Mouse (Mus musculus) heart, embryonic 10.5 days (tissue): ENCODE results near the gene Trim47. TPM values are rescaled to one million over a fixed set of nuclear protein-coding genes. Genes with fewer than 3 reads are reported as not detected.
"Not testable (repeated sequence)": the region's sequence is repeated elsewhere in the genome, so short reads cannot be mapped to it uniquely, and the experiment has no call there.

ENCODE experiments used
- DNase-seq: peaks from one replicate; pipeline ENCODE4 v3.0.0-alpha.2; 2017; ENCODE audit warnings: low spot score
- H3K27ac ChIP-seq: fragments of 300-500 bp; sonication (generic); 2 replicates; pipeline ENCODE4 v1.5.1; 2016; ENCODE audit warnings: mild to moderate bottlenecking
- H3K27me3 ChIP-seq: fragments of 300-500 bp; sonication (generic); 2 replicates; pipeline ENCODE4 v1.6.1; 2016; ENCODE audit warnings: mild to moderate bottlenecking; ENCODE audit not compliant: poor library complexity, insufficient read depth, severe bottlenecking
- H3K36me3 ChIP-seq: fragments of 300-500 bp; sonication (generic); 2 replicates; pipeline ENCODE4 v1.6.1; 2016; ENCODE audit warnings: mild to moderate bottlenecking, moderate library complexity
- H3K4me1 ChIP-seq: fragments of 300-500 bp; sonication (generic); 2 replicates; pipeline ENCODE4 v1.6.1; 2016; ENCODE audit warnings: mild to moderate bottlenecking
- H3K4me3 ChIP-seq: fragments of 300-500 bp; sonication (generic); 2 replicates; pipeline ENCODE4 v1.5.1; 2016; ENCODE audit warnings: mild to moderate bottlenecking, moderate library complexity
- H3K9me3 ChIP-seq: fragments of 300-500 bp; sonication (generic); 2 replicates; pipeline ENCODE4 v1.6.1; 2016; ENCODE audit warnings: mild to moderate bottlenecking, moderate library complexity
- WGBS: fragments of 180-500 bp; shearing (Covaris S2); methylation state at CpG from one replicate; pipeline ENCODE4 v1.1.7; 2016; 5-methylcytosine and 5-hydroxymethylcytosine counted together
- polyA plus RNA-seq: library from polyadenylated mRNA; unstranded; fragments of >200 nt; fragmentation: Nextera tagmentation; extraction: Ambion mirVana; gene quantifications from 2 replicates; pipeline ENCODE4 v1.2.1, GENCODE M21; 2016

The Trim47 gene
- polyA plus RNA-seq, 1 experiment from 2014 or later: 25.9 TPM

DNA sequence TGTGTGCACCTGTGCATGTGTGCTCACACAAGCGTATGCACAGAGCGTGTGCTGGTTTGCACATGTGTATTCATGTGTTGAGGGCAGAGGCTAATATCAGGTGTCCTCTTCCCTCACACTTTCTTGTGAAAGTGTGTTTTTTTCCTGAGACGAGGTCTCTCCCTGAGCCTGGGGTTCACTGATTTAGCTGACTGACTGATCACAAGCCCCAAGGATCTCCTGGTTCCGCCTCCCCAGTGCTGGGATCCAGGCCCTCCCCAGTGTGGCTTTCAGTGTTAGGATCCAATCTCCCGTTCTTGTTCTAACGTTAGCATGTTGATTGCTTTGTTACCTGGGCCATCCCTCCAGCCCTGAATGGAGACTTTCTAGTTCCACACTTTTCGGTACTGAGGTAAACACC lies 26.2 kb downstream of the Trim47 start:
- Histone ChIP-seq H3K4me1 (peaks cover 71% of the 10 kb centered on the region), H3K27ac (peak overlapping the region; percentile 89), H3K9me3 (no peaks in the 10 kb centered on the region), H3K36me3 (peaks cover 7% of the 10 kb centered on the region; the same call in 1 of the 2 replicates), H3K27me3 (peaks cover under 1% of the 10 kb centered on the region; the same call in 1 of the 2 replicates), H3K4me3 (no peak overlapping the region)
- DNase-seq: no peak
- 80% methylated on average over 7 of the region's 7 CpGs for WGBS

DNA sequence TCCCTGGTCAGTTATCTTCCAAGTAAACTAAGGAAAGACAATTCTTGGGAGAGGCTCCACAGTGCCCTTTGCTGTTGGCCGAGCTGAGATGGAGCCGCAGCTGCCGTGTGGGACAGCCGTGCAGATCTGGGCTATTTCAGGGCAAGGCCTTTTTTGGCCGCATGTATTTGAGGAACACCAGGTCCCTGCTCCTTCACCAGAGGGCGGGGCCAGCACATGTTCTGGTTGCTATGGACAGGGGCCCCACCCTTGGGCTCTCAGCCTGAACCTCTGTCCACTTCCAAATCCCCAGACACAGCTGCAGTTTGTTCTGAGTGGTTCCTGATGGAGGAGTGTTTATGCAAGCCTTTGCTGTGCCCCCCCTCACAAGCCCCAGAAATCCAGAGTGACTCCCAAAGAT lies 26.6 kb downstream of the Trim47 start:
- Histone ChIP-seq H3K27ac (peak overlapping the region; percentile 89), H3K4me1 (peaks cover 67% of the 10 kb centered on the region), H3K27me3 (no peaks in the 10 kb centered on the region), H3K36me3 (peaks cover 4% of the 10 kb centered on the region; the same call in 1 of the 2 replicates), H3K4me3 (no peak overlapping the region), H3K9me3 (no peaks in the 10 kb centered on the region)
- 29% methylated on average over 6 of the region's 6 CpGs for WGBS
- DNase-seq: peak; percentile 85

DNA sequence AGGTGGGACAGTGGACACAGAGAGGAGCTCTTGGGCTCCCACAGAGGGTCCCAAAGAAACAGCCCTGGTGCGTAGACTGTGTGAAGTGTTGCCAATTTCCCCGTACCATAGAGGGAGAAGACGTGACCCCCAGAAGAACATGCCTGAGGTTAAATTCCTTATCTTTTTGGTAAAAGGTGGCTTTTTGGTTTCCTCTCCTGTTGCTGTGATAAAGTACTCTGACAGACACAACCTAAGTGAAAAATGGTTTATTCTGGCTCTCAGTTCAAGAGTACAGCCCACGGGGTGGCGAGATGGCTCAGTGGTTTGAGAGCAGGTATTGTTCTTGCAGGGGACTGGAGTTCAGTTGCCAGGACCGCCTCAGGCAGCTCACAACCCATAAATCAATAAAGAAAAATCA lies 27.5 kb downstream of the Trim47 start:
- Histone ChIP-seq H3K9me3 (no peaks in the 10 kb centered on the region), H3K4me1 (peaks cover 58% of the 10 kb centered on the region), H3K4me3 (no peak overlapping the region), H3K27ac (peak overlapping the region; percentile 89), H3K27me3 (no peaks in the 10 kb centered on the region), H3K36me3 (0 out of 2 replicates have a peak, but pooled peaks cover 3% of the 10 kb centered on the region)
- WGBS: 85% methylated on average over 6 of the region's 6 CpGs
- no peak for DNase-seq

DNA sequence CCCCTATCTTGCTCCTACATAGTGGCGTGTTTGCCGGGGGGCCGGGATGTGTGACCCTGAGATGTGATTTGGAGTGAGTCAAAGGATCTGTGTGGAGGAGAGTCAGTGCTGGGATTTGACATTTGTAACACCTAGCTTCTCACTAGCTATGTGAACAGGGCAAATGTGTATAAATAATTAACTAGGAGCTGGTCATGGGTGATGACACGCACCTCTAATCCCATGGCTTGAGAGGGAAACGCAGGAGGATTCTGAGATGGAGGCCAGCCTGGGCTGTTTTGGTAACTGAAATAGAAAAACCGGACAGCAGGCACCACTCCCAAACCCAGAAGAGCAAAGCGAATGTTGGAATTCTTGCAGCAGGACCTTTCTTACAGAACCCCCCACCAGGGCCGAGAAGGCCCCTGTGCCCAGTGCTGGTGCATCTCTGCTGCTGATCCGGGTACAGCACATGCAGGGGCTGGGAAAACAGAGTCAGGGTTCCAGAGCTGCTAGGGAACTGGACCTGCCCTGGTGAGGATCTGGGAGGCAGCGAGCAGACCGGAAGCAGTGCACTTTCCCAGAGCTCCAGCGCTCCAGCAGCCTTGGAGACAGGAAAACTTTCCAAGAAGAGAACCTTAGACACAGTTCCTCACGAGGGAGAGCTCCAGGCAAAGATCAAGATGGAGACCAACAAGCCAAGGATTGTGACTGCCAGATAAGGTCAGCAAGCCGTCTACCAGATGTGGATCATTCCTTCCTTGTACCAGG lies 28.1 kb downstream of the Trim47 start:
- H3K9me3 ChIP-seq: no peaks in the 10 kb centered on the region
- H3K4me3 ChIP-seq: no peak overlapping the region
- no peaks in the 10 kb centered on the region for H3K27me3 ChIP-seq
- 0 out of 2 replicates have a peak, but pooled peaks cover 3% of the 10 kb centered on the region for H3K36me3 ChIP-seq
- no peak for DNase-seq
- H3K4me1 ChIP-seq: peaks cover 55% of the 10 kb centered on the region
- H3K27ac ChIP-seq: peak overlapping the region; percentile 89
- WGBS: 64% methylated on average over 14 of the region's 14 CpGs

DNA sequence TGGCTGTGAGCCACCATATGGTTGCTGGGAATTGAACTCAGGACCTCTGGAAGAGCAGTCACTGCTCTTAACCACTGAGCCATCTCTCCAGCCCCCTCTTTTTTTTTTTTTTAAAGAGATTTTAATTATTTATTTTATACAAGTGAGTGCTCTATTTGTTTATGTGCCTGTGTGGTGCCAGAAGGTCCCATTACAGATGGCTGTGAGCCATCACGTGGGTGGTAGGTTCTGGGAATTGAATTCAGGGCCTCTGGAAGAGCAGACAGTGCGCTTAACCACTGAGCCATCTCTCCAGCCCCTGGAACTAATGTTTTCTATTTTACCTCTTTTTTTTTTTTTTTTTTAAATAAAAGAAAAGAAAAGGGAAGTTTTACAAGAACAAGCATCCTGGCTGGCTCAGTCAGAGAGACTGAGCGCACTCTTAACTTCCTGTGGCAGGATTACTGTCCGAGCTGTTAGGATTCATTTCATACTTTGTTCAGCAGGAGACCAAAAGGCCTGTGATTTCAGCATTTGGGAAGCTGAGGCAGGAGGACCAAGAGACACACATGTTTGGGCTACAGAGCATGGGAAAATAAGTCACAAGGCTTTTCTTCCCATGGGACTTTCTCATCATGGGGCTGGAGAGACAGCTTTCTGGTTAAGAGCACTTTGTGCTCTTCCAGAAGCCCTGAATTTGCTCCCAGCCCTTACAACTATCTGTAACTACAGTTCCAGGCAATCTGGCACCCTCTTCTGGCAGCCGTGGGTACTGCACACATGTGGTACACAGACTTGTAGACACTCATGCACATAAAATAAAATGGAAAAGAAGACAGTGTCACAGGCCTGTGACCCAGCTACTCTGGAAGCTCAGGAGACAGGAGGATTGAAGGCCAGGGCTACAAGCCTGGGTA lies 30.5 kb downstream of the Trim47 start:
- Histone ChIP-seq H3K27me3 (no peaks in the 10 kb centered on the region), H3K36me3 (0 out of 2 replicates have a peak, but pooled peaks cover 3% of the 10 kb centered on the region), H3K9me3 (no peaks in the 10 kb centered on the region), H3K27ac (no peak overlapping the region), H3K4me3 (no peak overlapping the region), H3K4me1 (peaks cover 41% of the 10 kb centered on the region)
- DNase-seq: no peak
- 87% methylated on average over 5 of the region's 5 CpGs for WGBS

DNA sequence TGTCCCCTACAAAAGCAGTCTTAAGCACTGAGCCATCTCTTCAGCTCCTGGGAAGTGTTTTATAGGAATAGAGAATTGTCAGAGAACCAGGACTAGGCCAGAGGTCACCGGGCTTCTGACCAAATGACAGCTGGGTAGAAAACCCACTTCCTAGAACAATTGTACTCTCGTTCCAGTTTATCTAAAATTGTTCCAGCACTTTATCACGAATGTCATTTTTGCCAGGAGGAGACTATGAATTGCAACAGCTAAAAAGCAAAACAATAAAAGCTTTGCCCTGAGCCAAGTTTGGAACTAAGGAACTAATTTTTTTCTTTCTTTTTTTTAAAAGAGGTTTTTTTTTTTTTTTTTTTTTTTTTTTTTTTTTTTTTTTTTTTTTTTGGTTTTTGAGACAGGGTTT lies 31.4 kb downstream of the Trim47 start:
- Histone ChIP-seq H3K4me3 (no peak overlapping the region), H3K36me3 (0 out of 2 replicates have a peak, but pooled peaks cover 3% of the 10 kb centered on the region), H3K27me3 (no peaks in the 10 kb centered on the region), H3K9me3 (no peaks in the 10 kb centered on the region), H3K27ac (0 out of 2 replicates have a peak overlapping the region, but pooled peaks have one; percentile 26), H3K4me1 (peaks cover 32% of the 10 kb centered on the region)
- DNase-seq: no peak
- 58% methylated on average over 3 of the region's 3 CpGs for WGBS

DNA sequence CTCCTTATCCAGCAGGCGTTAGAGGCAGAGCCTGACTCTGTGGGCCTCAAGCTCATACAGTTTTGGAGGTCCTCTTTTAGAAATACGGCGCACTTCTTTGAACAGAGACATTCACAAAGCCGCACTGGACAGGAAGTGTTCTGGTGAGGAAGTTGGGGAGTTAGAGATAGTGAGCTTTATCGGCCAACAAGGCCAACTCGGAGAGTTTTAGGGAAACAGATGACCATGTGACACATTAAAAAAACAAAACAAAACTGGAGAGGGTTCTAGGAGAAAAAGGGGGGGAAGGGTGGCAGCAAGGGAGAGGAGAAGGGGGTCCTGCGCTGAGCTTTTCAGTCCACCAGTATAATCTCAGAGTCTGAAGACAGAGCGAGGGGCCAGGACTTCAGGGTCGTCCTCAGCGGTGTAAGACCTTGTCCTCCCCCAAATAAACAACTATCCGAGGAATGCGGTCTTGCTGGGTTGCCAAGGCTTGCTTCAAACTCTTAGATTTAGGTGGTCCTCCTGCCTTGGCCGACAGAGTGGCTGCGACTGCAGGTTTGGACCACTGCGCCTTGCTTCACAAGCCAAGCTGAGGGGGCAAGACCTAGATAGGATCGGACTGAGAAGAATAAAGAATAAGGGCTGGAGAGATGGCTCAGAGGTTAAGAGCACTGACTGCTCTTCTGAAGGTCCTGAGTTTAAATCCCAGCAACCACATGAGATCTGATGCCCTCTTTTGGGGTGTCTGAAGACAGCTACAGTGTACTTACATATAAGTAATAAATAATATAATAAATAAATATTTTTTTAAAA lies 33.0 kb downstream of the Trim47 start:
- Histone ChIP-seq H3K27me3 (no peaks in the 10 kb centered on the region), H3K36me3 (0 out of 2 replicates have a peak, but pooled peaks cover 3% of the 10 kb centered on the region), H3K9me3 (no peaks in the 10 kb centered on the region), H3K4me3 (peak overlapping the region; percentile 16; the same call in 1 of the 2 replicates), H3K27ac (peak overlapping the region; percentile 83), H3K4me1 (peaks cover 16% of the 10 kb centered on the region)
- WGBS: 24% methylated on average over 16 of the region's 16 CpGs
- DNase-seq: peak; percentile 76

DNA sequence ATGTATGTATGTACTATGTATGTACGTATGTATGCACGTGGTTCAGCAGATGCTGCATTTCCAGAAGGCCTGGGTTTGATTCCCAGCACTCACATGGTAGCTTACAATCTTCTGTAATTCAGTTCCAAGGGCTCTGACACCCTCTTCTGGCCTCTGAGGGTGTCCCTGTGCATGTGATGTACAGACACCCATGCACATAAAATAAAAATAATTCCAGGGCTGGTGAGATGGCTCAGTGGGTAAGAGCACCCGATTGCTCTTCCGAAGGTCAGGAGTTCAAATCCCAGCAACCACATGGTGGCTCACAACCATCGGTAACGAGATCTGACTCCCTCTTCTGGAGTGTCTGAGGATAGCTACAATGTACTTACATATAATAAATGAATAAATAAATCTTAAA lies 34.1 kb downstream of the Trim47 start:
- not testable (repeated sequence) for H3K9me3 ChIP-seq, H3K27me3 ChIP-seq, H3K36me3 ChIP-seq, H3K4me3 ChIP-seq, H3K27ac ChIP-seq, DNase-seq
- 90% methylated on average over 6 of the region's 6 CpGs for WGBS
- peaks cover 20% of the 10 kb centered on the region for H3K4me1 ChIP-seq

DNA sequence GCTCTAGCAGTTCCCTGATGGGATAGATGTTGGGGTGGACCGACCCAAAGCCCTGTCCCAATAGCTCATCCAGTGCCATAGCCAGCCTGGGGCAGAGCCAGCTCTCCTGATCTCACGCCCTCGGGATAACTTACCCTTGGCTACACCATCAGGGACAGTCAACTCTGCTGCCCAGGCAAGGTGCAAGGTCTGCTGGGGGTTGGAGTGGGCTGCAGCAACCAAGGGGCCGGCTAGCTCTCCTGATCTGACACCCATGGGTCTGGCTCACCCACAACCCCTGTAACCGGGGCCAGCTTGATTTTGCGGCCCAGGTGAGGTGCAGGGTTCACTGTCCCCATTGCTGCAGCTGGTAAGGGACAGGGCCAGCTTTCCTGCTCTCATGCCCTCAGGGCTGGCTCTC lies 35.4 kb downstream of the Trim47 start:
- Histone ChIP-seq H3K4me1 (peaks cover 26% of the 10 kb centered on the region), H3K27ac (peak overlapping the region; percentile 17; the same call in 1 of the 2 replicates), H3K4me3 (no peak overlapping the region), H3K9me3 (no peaks in the 10 kb centered on the region), H3K27me3 (no peaks in the 10 kb centered on the region), H3K36me3 (0 out of 2 replicates have a peak, but pooled peaks cover under 1% of the 10 kb centered on the region)
- WGBS: 87% methylated on average over 6 of the region's 6 CpGs
- no peak for DNase-seq

DNA sequence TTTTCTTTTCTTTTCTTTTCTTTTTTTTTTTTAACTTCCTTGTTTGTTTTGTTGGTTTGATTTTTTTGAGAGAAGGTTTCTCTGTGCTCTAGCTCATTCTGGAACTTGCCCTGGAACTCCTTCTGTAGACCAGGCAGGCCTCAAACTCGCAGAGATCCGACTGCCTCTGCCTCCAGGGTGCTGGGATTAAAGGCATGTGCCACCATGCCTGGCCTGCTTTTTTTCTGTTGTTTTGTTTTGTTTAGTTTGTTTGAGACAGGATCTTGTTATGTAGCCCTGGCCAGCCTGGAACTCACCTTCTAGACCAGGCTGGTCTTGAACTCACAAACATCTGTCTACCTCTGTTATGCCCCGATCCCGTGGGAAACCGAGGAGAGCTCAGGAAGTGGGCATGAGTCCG lies 37.5 kb downstream of the Trim47 start:
- WGBS: 89% methylated on average over 6 of the region's 6 CpGs
- H3K36me3 ChIP-seq: peaks cover 7% of the 10 kb centered on the region; the same call in 1 of the 2 replicates
- no peak overlapping the region for H3K27ac ChIP-seq
- no peak for DNase-seq
- H3K27me3 ChIP-seq: no peaks in the 10 kb centered on the region
- peaks cover 41% of the 10 kb centered on the region for H3K4me1 ChIP-seq
- H3K9me3 ChIP-seq: no peaks in the 10 kb centered on the region
- no peak overlapping the region for H3K4me3 ChIP-seq

DNA sequence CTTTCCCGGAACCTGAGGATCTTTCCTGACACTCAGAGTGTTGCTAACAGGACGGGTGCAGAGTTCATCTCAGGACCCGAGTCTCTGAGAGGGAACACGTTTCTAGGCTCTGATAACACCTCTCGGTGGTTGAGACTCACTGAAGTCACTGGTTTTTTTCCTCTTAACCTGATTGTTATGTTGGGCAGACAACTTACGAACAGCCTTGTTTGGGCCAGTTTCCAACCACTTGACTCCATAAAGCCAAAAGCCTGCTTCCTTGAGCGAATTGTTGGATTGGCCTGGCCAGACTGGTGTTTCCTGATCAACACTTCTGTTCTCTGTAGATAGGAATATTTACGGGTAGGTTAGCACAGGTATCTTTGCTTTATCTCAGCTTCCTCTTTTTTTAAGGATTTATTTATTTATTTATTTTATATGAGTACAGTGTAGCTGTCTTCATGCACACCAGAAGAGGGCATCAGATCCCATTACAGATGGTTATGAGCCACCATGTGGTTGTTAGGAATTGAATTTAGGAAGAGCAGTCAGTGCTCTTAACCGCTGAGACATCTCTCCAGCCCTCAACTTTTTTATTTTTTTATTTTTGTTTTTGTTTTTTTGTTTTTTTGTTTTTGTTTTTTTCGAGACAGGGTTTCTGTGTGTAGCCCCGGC lies 38.1 kb downstream of the Trim47 start:
- peak overlapping the region; percentile 88; the same call in 1 of the 2 replicates for H3K27ac ChIP-seq
- no peak for DNase-seq
- 62% methylated on average over 11 of the region's 11 CpGs for WGBS
- no peak overlapping the region for H3K4me3 ChIP-seq
- H3K9me3 ChIP-seq: no peaks in the 10 kb centered on the region
- no peaks in the 10 kb centered on the region for H3K27me3 ChIP-seq
- peaks cover 37% of the 10 kb centered on the region for H3K4me1 ChIP-seq
- H3K36me3 ChIP-seq: peaks cover 13% of the 10 kb centered on the region

DNA sequence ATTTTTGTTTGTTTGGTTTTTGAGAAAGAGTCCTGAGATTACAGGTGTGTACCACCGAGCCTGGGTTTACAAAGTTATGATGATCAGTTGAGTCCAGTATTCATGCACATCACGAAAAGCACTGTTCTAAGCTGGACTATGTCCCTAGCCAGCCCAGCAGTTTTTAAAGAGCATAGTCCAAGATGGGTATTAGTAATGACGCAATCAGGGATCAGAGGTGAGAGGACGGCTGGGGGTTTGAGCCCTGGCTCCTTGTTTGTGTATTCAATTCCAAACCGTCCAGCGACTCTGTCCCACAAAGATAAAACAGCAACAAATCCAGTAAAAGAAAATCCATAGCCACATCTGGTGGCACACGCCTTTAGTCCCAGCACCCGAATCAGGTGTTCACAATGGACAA lies 38.8 kb downstream of the Trim47 start:
- Histone ChIP-seq H3K4me1 (peaks cover 33% of the 10 kb centered on the region), H3K9me3 (no peaks in the 10 kb centered on the region), H3K36me3 (peaks cover 19% of the 10 kb centered on the region), H3K4me3 (no peak overlapping the region; the same call in 1 of the 2 replicates), H3K27ac (peak overlapping the region; percentile 88; the same call in 1 of the 2 replicates), H3K27me3 (no peaks in the 10 kb centered on the region)
- 79% methylated on average over 8 of the region's 8 CpGs for WGBS
- DNase-seq: no peak
